Mouse (Mus musculus) spleen, postnatal 36 days (tissue): Measurements from ENCODE around the gene Araf.
"Not testable (repeated sequence)": the region's sequence is repeated elsewhere in the genome, so short reads cannot be mapped to it uniquely, and the experiment has no call there.

ENCODE experiments used
- DNase-seq, 2 experiments: peaks; one replicate each; pipeline ENCODE4 v3.0.0; 2022; ENCODE audit warnings: low spot score in 2 of 2, mixed read lengths in 1 of 2

Araf gene

DNA sequence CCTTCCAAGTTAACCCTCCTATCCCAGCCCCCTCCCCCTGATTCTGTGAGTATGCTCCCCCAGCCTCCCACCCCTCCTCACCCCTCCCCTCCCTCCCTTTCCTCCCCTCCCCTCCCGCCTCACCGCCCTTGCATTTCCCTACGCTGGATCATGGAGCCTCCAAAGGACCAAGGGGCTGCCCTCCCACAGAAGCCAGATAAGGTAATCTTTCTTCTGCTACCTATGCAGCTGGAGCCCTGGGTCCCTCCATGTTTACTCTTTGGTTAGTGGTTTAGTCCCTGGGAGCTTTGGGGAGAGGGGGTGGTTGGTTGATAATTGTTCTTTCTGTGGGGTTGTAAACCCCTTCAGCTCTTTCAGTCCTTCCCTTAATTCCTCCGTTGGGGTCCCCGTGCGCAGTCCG is at the start of gene Araf:
TSS of gene Araf (plus strand) at position 134 of the 400 bp plus-strand sequence.
- no peak for DNase-seq

DNA sequence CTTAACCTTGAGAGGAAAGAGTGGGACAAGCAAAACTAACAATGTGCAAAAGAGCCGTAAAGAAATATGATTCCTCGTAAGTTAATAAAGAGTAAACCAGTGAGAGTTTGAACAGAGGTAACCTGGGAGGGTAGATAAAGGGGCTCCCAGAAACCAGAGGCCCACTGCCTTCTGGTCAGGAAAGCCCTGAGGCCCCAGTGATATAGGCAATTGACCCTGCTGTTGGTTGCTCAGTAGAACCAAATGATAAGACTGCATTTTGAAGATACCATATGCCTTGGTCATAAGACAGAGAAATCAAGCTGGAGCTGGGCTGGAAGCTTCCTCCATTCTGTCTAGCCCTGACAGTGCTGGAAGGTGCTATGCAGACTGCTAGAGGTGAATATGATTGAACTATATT is 48.8 kb upstream of the Araf start:
- DNase-seq = no peak

DNA sequence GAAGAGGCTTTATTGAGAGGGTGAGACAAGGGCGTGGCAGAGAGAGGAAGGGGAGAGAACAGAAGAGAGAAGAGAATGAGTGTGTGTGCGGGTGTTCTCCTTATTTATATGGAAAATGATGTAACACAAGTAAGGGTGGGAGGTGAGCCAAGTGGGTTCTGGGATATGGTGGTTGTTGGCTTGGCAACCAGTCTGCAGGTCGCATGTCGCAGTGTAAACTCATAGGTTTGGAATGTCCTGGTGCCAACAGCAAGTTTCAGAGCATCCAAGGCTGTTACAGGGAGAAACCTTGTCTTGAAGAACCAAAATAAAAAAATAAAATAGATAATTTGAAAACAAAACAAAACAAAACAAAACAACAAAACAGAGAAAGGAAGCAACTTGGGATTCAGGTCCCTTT is 36.4 kb upstream of the Araf start:
- no peak for DNase-seq

- peak; percentile 60 to 63 for DNase-seq
Measured at GRCm38 (mm10) chrX:20770697-20771381, 26.8 kb upstream of the Araf start.

DNA sequence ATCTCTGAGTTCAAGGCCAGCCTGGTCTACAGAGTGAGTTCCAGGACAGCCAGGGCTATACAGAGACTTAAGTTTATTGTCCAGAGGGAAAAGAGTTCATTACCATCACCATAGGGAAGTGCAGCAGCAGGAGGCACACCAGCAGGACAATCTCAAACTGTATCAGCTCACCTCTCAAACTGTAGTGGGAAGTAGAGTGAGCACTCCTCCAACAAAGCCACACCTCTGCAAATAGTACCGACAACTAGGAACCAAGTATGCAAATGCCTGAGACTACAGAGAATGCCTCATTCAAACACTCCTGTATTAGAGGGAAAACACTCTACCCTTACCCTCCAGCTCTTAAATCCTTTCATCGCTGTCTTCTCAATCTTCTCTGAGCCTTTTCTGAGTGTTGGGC is 25.9 kb upstream of the Araf start:
- no peak for DNase-seq

DNA sequence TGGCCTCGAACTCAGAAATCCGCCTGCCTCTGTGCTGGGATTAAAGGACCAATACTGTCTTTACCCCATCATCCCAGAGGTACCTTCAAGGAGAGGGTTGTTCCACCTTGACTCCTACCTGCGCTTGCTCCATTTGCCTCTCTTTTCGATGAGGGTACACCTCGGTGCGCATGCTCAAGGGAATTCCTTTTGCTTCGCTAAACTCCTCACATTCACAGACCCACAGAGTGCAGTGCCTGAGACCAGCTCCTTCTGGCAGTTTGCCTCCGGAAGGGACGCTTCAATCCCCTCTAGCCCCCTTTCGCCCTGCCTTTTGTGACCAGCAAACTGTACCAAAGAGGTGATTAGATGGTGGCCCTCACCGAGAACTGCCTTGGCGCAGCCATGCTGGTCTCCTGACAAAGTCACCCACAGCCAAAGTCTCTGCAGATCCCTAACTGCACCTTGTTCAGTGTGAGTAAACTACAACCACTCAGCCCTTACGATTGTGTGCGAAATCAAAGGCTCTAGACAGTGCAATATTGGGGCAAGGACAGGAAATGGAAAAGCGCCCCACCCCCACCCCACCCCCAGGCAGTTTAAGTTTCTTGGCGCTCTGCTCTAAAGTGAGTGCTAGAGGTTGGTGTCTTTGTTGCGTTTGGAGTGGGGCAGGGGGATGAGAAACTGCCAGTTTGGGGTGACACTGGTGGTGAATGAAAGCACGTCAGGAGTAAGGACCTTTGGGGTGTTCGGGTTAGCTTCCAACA is 22.2 kb upstream of the Araf start:
- no peak for DNase-seq

DNA sequence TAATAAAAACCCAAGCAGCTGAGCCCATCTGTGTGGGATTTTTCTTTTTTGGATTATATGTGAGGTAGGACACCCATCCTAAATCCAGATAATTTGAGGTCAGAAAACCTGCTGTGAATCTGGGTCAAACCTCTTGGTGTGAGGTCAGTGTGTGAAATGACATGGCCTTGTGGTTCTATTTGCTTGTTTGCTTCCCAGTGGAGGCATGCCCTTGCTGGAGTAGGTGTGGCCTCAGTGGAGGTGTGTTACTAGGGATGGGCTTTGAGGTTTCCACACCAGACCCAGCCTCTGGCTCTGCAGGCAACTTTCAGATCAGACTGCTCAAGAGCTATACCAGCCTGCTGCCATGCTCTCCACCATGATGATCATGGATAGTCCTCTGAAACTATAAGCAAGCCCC is 20.0 kb upstream of the Araf start:
- no peak for DNase-seq

- no peak for DNase-seq
Measured at GRCm38 (mm10) chrX:20787309-20787708, 10.3 kb upstream of the Araf start.

GRCm38 (mm10) chrX:20792417-20792816 is 5.2 kb upstream of the Araf start:
- DNase-seq = no peak

DNA sequence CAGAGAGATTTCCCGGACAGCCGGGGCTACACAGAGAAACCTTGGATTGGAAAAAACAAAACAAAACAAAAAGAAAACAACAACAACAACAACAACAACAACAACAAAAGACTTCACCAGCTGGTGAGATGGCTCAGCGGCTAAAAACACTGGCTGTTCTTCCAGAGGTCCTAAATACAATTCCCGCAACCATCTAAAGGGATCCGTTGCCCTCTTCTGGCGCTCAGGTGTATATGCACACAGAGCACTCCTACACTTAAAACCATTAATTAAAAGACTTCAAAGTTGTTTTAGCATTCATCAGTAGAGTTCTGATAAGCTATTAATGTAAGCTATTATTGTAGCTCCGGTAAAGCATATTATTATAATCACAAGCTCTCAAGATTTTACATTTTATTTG is 4.4 kb upstream of the Araf start:
- no peak for DNase-seq

- DNase-seq = no peak
Measured at GRCm38 (mm10) chrX:20794229-20794628, 3.4 kb upstream of the Araf start.

GRCm38 (mm10) chrX:20798141-20798796 is 655 bp downstream of the Araf start:
- peak; percentile 80 to 81 for DNase-seq

GRCm38 (mm10) chrX:20798797-20799147 is 1.2 kb downstream of the Araf start:
- DNase-seq = peak in 1 of 2 experiments; percentile 19

DNA sequence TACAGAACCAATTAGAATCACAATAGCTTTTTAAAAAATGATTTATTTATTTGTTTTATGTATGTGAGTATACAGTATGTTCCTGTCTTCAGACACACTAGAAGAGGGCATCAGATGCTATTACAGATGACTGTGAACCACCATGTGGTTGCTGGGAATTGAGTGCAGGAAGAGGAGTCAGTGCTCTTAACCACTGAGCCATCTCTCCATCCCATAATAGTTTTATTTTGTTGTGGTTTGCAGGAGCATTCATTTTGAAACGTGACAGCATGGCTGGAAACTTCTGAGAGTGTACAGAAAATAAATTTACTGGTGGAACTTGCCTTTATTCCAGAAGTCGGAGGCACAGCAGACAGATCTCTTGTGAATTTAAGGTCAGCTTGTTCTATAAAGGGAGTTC is 3.8 kb downstream of the Araf start:
- DNase-seq = no peak

GRCm38 (mm10) chrX:20804301-20804700 is 6.7 kb downstream of the Araf start:
- DNase-seq = not testable (repeated sequence)

- no peak for DNase-seq
Measured at GRCm38 (mm10) chrX:20806295-20806694, 8.7 kb downstream of the Araf start.

- no peak for DNase-seq
Measured at GRCm38 (mm10) chrX:20816974-20817373, 19.4 kb downstream of the Araf start.

- DNase-seq = peak; percentile 72
Measured at GRCm38 (mm10) chrX:20819204-20819628, 21.6 kb downstream of the Araf start.

DNA sequence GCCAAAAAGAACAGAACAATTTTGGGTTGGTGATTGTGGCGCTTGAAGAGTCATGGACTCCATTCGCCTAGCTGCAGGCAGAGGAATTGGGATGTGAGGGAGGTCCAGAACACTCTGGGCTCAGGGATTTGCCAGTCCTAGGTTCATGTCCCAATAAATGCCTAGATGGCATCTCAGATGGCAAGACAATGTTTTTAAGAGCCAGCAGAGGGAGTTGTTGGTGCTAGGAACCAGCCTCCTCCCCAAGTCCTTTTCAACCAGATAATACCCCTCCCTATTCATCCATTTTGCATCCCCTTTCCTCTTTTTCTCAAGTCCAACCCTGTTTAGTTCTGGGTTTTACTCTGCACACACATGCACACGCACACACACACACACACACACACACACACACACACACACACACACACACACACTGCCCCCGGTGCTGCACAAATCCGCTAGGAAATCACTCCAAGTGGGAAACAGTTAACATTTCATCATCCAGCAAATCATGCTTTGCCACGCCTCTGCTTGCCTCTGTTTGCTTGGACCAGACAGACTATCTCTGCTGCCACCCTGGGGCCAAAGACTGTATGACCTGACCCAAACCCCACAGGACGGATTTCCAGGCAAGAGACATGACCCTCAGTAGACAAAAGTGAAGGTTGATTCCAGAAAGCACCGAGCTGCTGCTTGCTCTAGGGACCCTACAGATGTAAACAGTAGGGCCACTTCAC is 22.3 kb downstream of the Araf start:
- DNase-seq = peak; percentile 29 to 30

DNA sequence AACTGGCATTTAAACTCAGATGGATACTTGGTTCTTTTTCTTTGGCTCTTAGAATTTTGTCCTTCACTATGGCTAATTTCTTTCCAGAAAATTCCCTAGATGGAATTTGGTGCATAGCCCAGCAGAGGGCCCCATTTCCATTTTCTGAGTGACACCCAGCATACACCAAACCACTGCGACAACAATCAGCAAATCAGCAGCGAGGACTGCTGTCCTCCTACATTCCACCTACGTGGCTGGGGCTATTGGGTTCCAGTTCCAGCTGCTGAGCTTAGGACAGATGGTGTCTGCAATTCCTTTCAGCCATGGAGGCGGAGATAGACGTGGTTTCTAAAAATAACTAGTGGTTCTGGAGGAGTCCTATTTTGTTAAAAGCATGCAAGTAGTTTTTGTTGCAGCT is 31.3 kb downstream of the Araf start:
- no peak for DNase-seq

DNA sequence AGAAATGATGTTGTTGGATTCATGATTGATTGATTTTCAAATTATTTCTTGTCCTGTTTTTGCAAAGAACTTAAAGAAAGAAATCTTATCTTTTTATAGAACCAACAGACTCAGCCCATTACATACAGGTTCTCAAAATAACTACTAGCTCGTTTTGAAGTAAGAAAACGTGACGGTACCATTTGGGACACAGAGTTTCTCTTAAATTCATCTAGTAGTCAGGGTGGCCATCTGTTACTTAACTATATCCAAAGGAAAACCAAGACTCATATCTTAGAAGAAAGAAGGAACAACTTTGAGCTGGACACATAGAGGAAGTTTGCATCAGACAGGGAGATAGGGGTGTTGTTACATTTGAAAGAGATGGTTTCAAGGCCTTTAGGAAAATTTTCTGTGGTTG is 49.6 kb downstream of the Araf start:
- no peak for DNase-seq

DNA sequence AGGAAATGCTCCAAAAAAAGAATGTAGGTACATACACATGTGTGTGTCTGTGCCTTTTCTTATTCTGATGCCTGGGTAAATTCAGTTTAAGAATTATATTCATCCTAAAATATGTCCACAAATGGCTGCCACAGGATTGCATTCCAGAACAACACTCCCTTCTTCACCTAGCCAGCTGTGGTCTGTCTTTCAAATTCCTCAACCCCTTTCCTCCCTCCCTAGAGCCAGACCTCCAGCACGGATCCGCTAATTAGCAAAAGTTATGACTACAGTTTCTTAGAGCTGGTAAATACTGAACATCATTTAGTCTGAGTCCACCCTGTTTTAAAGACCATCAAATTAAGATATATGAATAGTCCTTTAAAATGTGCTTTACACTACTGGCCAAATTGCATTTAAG is 50.2 kb downstream of the Araf start:
- DNase-seq = no peak
